Mouse (Mus musculus) ES-Bruce4 (cell line): ENCODE data around the gene Tex29.

Experiments
- CTCF ChIP-seq: IDR thresholded peaks from one replicate; pipeline ENCODE4 v1.8.1; 2011; ENCODE audit warnings: low read depth, low read length
- EP300 ChIP-seq: IDR thresholded peaks from 2 replicates; pipeline ENCODE4 v1.6.1; 2011; ENCODE audit warnings: low read depth, low read length; ENCODE audit not compliant: insufficient read depth

DNA sequence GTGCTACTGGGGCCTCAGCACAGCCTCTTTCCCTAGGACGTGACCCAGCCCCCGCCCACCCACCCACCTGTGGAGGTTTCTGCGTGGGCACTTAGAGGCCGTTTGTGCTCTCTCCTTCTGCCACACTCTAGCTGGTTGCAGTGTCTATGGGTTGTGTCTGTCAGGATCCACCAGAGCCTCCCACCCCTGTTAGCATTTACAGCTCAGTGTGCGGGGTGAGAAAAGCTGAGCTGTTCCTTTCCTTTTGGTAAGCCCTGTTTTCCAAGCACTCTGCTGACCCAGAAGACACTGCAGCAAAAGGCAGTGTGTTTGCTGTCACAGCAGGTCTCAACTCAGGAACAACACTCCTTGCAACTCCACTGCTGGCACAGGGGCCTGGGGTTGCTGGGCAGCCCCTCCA lies 6.1 kb upstream of the Tex29 start:
- no peak for TF ChIP-seq EP300
- TF ChIP-seq CTCF = no peak
